Mouse (Mus musculus) testis, adult 2 months (tissue): ENCODE results near the gene Elk3. TPM values are rescaled to one million over a fixed set of nuclear protein-coding genes. Genes with fewer than 3 reads are reported as not detected.

Experiments
- H3K27ac ChIP-seq: fragments of 200-500 bp; 2 replicates; pipeline ENCODE4 v1.5.1; 2012; ENCODE audit warnings: low read depth, low read length; ENCODE audit not compliant: control insufficient read depth, insufficient read depth
- H3K27me3 ChIP-seq: fragments of 200-500 bp; 2 replicates; pipeline ENCODE4 v1.6.1; 2012; ENCODE audit warnings: mild to moderate bottlenecking, low read length, moderate library complexity; ENCODE audit not compliant: control insufficient read depth, insufficient read depth
- H3K36me3 ChIP-seq: fragments of 200-500 bp; 2 replicates; pipeline ENCODE4 v1.6.1; 2012; ENCODE audit warnings: mild to moderate bottlenecking, low read length; ENCODE audit not compliant: control insufficient read depth, insufficient read depth
- H3K4me1 ChIP-seq: fragments of 200-500 bp; 2 replicates; pipeline ENCODE4 v1.6.1; 2012; ENCODE audit warnings: low read length; ENCODE audit not compliant: control insufficient read depth, insufficient read depth
- H3K4me3 ChIP-seq: fragments of 200-500 bp; 2 replicates; pipeline ENCODE4 v1.5.1; 2012; ENCODE audit warnings: low read depth, mild to moderate bottlenecking, low read length, moderate library complexity, mixed read lengths; ENCODE audit not compliant: control insufficient read depth
- CTCF ChIP-seq: fragments of 200-500 bp; IDR thresholded peaks from 2 replicates; pipeline ENCODE4 v1.5.1; 2012; ENCODE audit warnings: low read depth, mild to moderate bottlenecking, inconsistent platforms, low read length, moderate library complexity; ENCODE audit not compliant: control insufficient read depth, insufficient read depth, insufficient replicate concordance
- POLR2A ChIP-seq: fragments of 200-500 bp; IDR thresholded peaks from 2 replicates; pipeline ENCODE4 v1.6.1; 2012; ENCODE audit warnings: low read depth, mild to moderate bottlenecking, inconsistent platforms, low read length, moderate library complexity; ENCODE audit not compliant: control insufficient read depth
- polyA plus RNA-seq: library from polyadenylated mRNA; depleted of rRNA; stranded (reverse); fragments of >200 nt; gene quantifications from 2 replicates; pipeline ENCODE4 v1.2.3, GENCODE M21; 2012

Gene Elk3
- polyA plus RNA-seq, 1 experiment, result 2.2 TPM

DNA sequence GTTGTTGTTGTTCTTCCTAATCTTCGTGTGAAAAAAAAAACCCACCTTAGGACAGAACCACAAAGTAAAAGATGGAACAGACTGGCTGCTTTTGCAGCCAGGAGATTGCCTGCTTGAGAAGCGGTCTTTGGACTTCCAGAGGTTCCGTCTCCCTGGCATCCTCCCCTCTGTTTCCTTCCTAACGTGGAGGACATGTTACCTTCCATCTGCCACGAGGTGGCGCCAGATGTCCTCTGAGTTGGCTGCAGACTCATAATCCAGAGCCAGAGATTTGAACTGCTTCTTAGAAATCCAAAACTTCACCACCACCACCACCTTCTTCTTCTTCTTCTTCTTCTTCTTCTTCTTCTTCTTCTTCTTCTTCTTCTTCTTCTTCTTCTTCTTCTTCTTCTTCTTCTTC lies 19.1 kb downstream of the Elk3 start:
- no peak overlapping the region for H3K27ac ChIP-seq
- peak; percentile 74; the same call in 1 of the 2 replicates for TF ChIP-seq CTCF
- no peak for TF ChIP-seq POLR2A
- no peaks in the 10 kb centered on the region for H3K36me3 ChIP-seq
- H3K27me3 ChIP-seq, result no peaks in the 10 kb centered on the region
- no peaks in the 10 kb centered on the region for H3K4me1 ChIP-seq
- no peak overlapping the region for H3K4me3 ChIP-seq

DNA sequence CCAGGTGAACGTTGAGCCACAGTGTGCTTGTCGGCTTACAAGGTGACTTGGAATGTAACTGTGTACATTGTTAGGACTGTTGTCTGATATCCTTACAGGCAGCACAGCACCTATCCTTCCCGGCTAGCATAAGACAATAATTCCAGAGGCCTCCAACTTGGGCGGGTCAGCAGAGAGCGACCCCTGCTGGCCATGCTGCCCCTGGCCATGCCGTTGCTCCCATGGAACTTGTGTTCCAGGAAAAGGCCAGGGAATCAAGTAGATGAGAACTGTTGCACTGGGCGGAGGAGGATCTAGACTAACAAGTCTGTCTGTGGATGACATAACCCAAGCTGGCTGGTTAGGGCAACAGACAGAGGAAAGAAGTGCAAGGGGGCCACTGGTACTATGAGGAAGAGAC lies 19.6 kb downstream of the Elk3 start:
- H3K36me3 ChIP-seq, result no peaks in the 10 kb centered on the region
- H3K4me3 ChIP-seq, result no peak overlapping the region
- no peak overlapping the region for H3K27ac ChIP-seq
- no peak for TF ChIP-seq POLR2A
- TF ChIP-seq CTCF, result peak; percentile 61; the same call in 1 of the 2 replicates
- H3K27me3 ChIP-seq, result no peaks in the 10 kb centered on the region
- no peaks in the 10 kb centered on the region for H3K4me1 ChIP-seq

DNA sequence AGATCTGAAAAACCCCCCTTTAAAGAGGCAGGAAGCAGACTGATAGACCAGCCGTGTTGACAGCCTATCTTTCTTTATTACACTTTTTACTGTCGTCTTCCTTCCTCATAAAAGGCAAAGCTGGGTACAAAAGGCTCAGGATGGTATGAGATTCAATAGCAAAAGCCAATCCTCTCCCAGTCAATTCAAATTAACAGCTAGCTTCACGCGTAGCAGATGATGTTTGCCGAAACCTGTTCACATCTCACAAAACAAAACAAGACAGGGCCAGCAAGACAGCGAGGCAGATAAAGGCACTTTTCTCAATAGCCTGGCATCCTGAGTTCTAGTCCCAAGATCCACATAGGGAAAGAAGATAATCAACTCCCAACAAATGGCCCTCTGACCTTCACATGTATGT lies 21.5 kb downstream of the Elk3 start:
- no peaks in the 10 kb centered on the region for H3K4me1 ChIP-seq
- no peaks in the 10 kb centered on the region for H3K36me3 ChIP-seq
- H3K27me3 ChIP-seq, result no peaks in the 10 kb centered on the region
- no peak overlapping the region for H3K4me3 ChIP-seq
- H3K27ac ChIP-seq, result no peak overlapping the region
- no peak for TF ChIP-seq CTCF
- no peak for TF ChIP-seq POLR2A

DNA sequence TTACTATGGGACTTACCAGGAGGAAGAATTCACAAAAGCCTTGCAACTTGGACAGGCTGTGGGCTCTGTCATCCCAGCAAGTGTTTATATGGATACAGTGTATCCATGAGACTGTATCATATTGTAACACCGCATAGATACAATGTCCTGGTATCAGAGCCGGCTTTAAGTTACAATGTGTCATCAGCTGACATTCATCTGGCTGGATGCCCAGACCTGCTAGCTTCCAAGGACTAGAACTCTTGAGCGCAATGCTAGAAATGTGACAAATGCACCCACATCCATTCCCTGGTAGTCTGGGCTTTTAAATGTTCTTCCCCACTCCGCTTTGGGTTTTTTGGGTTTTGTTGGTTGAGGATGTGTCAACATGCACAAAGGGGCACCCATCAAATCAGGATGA lies 22.6 kb downstream of the Elk3 start:
- no peaks in the 10 kb centered on the region for H3K27me3 ChIP-seq
- H3K4me3 ChIP-seq, result no peak overlapping the region
- H3K36me3 ChIP-seq, result no peaks in the 10 kb centered on the region
- H3K27ac ChIP-seq, result no peak overlapping the region
- H3K4me1 ChIP-seq, result no peaks in the 10 kb centered on the region
- no peak for TF ChIP-seq POLR2A
- TF ChIP-seq CTCF, result no peak

DNA sequence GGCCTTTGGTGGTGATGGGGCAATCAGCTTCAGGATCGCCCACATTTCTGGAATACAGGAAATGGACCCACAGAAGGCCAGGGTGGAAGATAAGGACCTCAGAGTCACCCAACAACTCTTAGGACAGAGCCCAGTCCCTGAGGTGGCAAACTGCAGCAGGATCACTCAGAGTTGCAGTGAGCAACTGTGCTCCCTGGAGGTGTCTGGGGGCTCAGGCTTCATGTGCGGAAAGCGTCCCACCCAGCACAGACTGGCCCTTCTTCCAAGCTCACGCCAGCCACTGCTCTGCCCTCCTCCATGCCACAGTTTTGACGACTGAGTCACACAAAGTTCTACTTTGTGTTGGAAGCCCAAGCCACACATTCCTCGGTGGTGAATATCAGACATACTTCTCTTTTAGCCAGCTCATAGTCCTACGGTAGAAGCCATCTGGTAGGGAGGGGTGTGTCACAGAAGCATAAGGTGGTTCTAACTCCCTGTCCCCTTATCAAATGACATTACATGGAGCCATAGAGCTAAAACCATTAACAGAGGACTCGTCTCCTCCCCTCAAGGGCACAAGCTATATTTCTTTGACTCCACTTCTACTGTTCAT lies 23.3 kb downstream of the Elk3 start:
- no peak overlapping the region for H3K27ac ChIP-seq
- no peaks in the 10 kb centered on the region for H3K36me3 ChIP-seq
- no peak for TF ChIP-seq POLR2A
- no peak for TF ChIP-seq CTCF
- no peak overlapping the region for H3K4me3 ChIP-seq
- H3K27me3 ChIP-seq, result no peaks in the 10 kb centered on the region
- no peaks in the 10 kb centered on the region for H3K4me1 ChIP-seq

DNA sequence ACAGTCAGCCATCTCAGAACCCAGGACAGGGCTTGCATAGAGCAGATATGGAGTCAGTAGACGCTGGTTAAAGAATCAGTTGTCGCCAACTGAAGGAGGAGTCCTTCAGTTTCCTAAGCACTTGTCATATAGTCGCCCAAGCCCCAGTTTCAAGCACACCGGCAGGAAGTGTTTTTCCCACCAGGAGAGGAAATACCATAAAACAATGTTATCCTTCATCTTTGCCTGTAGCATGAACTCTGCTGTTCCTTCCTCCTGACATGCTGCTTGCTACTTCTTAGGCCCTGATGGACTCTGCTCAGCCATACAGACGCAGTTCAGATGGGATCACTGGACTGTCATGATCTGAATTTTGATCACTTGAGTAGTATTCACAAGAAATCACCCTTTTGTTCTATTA lies 25.4 kb downstream of the Elk3 start:
- H3K36me3 ChIP-seq, result no peaks in the 10 kb centered on the region
- no peaks in the 10 kb centered on the region for H3K27me3 ChIP-seq
- H3K4me1 ChIP-seq, result no peaks in the 10 kb centered on the region
- no peak overlapping the region for H3K27ac ChIP-seq
- TF ChIP-seq POLR2A, result no peak
- TF ChIP-seq CTCF, result no peak
- H3K4me3 ChIP-seq, result no peak overlapping the region

DNA sequence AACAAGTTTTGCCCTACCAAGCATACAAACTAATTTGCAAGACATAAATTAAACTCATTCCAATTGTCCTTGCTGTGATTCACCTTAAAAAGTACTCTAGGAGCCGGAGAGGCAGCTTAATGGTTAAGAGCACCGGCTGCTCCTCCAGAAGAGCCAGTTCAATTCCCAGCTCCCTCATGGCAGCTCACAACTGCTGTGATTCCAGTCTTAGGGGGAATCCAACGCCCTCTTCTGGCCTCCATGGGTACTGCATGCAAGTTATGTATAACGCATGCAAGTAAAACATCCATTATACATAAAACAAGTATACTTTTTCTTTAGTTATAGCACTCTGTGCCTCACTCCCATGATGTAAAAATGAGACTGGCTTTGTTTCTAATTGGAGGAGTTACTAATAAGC lies 27.7 kb downstream of the Elk3 start:
- Histone ChIP-seq H3K27me3 (no peaks in the 10 kb centered on the region), H3K36me3 (no peaks in the 10 kb centered on the region), H3K27ac (no peak overlapping the region), H3K4me1 (no peaks in the 10 kb centered on the region), H3K4me3 (no peak overlapping the region)
- TF ChIP-seq CTCF, result peak; percentile 46; the same call in 1 of the 2 replicates
- TF ChIP-seq POLR2A, result no peak

DNA sequence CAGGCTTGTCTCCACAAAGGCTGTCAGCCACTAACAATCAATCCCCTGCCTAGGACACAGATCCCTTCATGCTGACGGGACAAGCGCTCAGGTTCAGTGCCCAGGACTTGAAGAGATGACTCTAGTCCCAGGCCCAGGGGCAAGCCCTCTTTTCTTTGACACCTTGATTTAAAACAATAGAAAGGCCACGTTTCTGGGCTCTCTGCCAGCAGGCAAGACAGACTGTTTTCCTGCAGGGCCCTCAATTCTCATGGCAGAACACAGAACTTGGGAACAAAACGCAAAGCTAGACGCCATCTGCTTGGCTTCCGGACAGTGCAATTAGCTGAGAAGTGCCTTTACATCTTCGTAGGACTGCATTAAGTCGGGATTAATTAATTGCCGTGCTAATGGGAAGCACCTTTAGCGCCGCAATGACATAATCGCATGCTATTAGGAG lies 28.4 kb downstream of the Elk3 start:
- no peaks in the 10 kb centered on the region for H3K36me3 ChIP-seq
- H3K27me3 ChIP-seq, result no peaks in the 10 kb centered on the region
- TF ChIP-seq POLR2A (no peak), CTCF (no peak)
- H3K4me1 ChIP-seq, result no peaks in the 10 kb centered on the region
- H3K4me3 ChIP-seq, result no peak overlapping the region
- no peak overlapping the region for H3K27ac ChIP-seq

DNA sequence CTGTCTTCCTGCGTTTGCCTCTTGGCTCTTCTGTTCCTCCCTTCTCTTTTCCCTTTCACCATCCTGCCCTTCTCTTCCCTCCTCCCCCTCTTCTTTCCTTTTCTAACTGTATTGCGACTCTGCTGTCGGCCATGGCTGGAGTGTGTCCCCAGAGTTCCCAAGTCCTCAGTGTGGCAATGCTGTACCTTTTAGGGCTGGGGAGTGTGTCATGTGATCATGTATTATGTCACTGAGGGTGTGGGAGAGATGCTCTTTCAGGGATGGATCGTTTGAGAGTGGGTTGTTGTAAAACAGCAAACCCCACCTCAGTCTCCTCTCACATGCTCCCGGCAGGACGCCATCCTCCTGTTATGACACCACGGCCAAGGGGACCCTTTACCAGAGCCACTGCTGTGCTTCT lies 29.8 kb downstream of the Elk3 start:
- H3K36me3 ChIP-seq, result no peaks in the 10 kb centered on the region
- no peaks in the 10 kb centered on the region for H3K27me3 ChIP-seq
- no peaks in the 10 kb centered on the region; the same call in 1 of the 2 replicates for H3K4me1 ChIP-seq
- no peak overlapping the region for H3K4me3 ChIP-seq
- H3K27ac ChIP-seq, result no peak overlapping the region
- TF ChIP-seq CTCF (no peak), POLR2A (no peak)
